Mouse (Mus musculus): Measurements from ENCODE around the gene Zfp414.

DNA sequence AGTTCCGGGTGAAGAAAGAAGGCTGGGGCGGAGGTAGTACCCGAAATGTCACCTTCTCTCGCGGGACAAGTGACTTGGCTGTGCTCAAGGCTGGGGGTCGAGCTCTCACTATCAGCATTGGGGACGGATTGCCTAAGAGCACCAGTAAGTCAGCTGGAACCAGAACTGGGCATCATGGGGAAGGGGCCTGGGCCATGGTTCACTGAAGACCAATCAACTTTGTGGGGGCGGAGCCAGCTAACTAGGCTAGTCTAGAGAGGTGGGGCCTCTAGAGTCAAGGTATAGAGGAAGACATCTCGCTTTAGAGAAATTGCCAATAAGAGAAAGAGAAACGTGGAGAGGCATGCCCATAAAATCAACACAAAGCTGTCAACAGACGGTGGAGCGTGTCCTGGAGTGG is 26.9 kb upstream of the Zfp414 start:
- TF ChIP-seq CTCF (IDR thresholded peaks at IDR 0.05; ENCODE audit: insufficient read depth, low read length) (no peak), POLR2A (IDR thresholded peaks at IDR 0.05; ENCODE audit: borderline replicate concordance, extremely low read depth, low read depth, low read length) (no peak)

All from lung, adult 2 months (tissue).